Mouse (Mus musculus) cortical plate, adult 2 months (tissue): ENCODE results near the gene Zfr.

Source experiments
- CTCF ChIP-seq: fragments of 200-500 bp; IDR thresholded peaks from 2 replicates; pipeline ENCODE4 v1.5.1; 2011; ENCODE audit warnings: mild to moderate bottlenecking, control low read depth, low read length; ENCODE audit not compliant: insufficient read depth; ENCODE audit errors: extremely low read depth
- POLR2A ChIP-seq: fragments of 200-500 bp; IDR thresholded peaks from 2 replicates; pipeline ENCODE4 v1.6.1; 2011; ENCODE audit warnings: mild to moderate bottlenecking, low read length, control low read depth; ENCODE audit not compliant: insufficient read depth; ENCODE audit errors: extremely low read depth

- TF ChIP-seq CTCF (no peak), POLR2A (no peak)
Measured at GRCm38 (mm10) chr15:12212266-12212665, 94.6 kb downstream of the Zfr start.
